Mouse (Mus musculus) hindbrain, embryonic 10.5 days (tissue): ENCODE results near the gene Ackr2. TPM values are rescaled to one million over a fixed set of nuclear protein-coding genes. Genes with fewer than 3 reads are reported as not detected.

ENCODE experiments used
- polyA plus RNA-seq: library from polyadenylated mRNA; unstranded; fragments of >200 nt; fragmentation: Nextera tagmentation; extraction: Ambion mirVana; gene quantifications from 2 replicates; pipeline ENCODE4 v1.2.1, GENCODE M21; 2016

The Ackr2 gene
- polyA plus RNA-seq, 1 experiment from 2014 or later = 0.89 TPM

Other genes starting within 250 kb of the Ackr2 start
- 17.8 and 18.2 TPM in 2 replicates for gene Sec22c, start 192.9 kb upstream of the Ackr2 start, polyA plus RNA-seq
- gene Ss18l2, start 188.0 kb upstream of the Ackr2 start, polyA plus RNA-seq = 103 and 112 TPM in 2 replicates
- 45.9 and 57.6 TPM in 2 replicates for gene Nktr, start 179.2 kb upstream of the Ackr2 start, polyA plus RNA-seq
- gene Zfp651, start 139.0 kb upstream of the Ackr2 start, polyA plus RNA-seq = 5.5 and 8.4 TPM in 2 replicates
- 0.06 and 0.16 TPM in 2 replicates for gene Klhl40, start 120.7 kb upstream of the Ackr2 start, polyA plus RNA-seq
- not detected in 2 replicates for gene Hhatl, start 105.8 kb upstream of the Ackr2 start, polyA plus RNA-seq
- 2.6 and 2.7 TPM in 2 replicates for gene Ccdc13, start 58.9 kb upstream of the Ackr2 start, polyA plus RNA-seq
- gene Higd1a, start 40.0 kb upstream of the Ackr2 start, polyA plus RNA-seq = 201 and 236 TPM in 2 replicates
- gene Cyp8b1, start 17.9 kb downstream of the Ackr2 start, polyA plus RNA-seq = not detected in 2 replicates
- gene Fam198a, start 52.6 kb downstream of the Ackr2 start, polyA plus RNA-seq = 0.52 and 0.70 TPM in 2 replicates
- 14.7 and 16.3 TPM in 2 replicates for gene Pomgnt2, start 98.8 kb downstream of the Ackr2 start, polyA plus RNA-seq
- 30.3 and 32.3 TPM in 2 replicates for gene Snrk, start 218.9 kb downstream of the Ackr2 start, polyA plus RNA-seq